Mouse (Mus musculus): Measurements from ENCODE around the gene Plpp7.

Gene Plpp7

GRCm38 (mm10) chr2:32095351-32096121 lies at the start of gene Plpp7:
TSS of gene Plpp7 (plus strand) at chr2:32095528.
- DNase-seq: peak; percentile 67

- DNase-seq: no peak
Measured at GRCm38 (mm10) chr2:32046009-32046408, 49.3 kb upstream of the Plpp7 start.

- no peak for DNase-seq
Measured at GRCm38 (mm10) chr2:32047323-32047722, 48.0 kb upstream of the Plpp7 start.

- no peak for DNase-seq
Measured at GRCm38 (mm10) chr2:32051791-32052190, 43.5 kb upstream of the Plpp7 start.

GRCm38 (mm10) chr2:32052418-32052817 lies 42.9 kb upstream of the Plpp7 start:
- no peak for DNase-seq

GRCm38 (mm10) chr2:32055357-32055965 lies 39.9 kb upstream of the Plpp7 start:
- no peak for DNase-seq

- DNase-seq: no peak
Measured at GRCm38 (mm10) chr2:32056524-32056923, 38.8 kb upstream of the Plpp7 start.

GRCm38 (mm10) chr2:32057360-32057759 lies 38.0 kb upstream of the Plpp7 start:
- DNase-seq: no peak

GRCm38 (mm10) chr2:32057794-32058193 lies 37.5 kb upstream of the Plpp7 start:
- no peak for DNase-seq

- no peak for DNase-seq
Measured at GRCm38 (mm10) chr2:32058241-32058640, 37.1 kb upstream of the Plpp7 start.

GRCm38 (mm10) chr2:32058716-32059115 lies 36.6 kb upstream of the Plpp7 start:
- no peak for DNase-seq

GRCm38 (mm10) chr2:32059613-32060012 lies 35.7 kb upstream of the Plpp7 start:
- no peak for DNase-seq

GRCm38 (mm10) chr2:32060228-32060805 lies 35.0 kb upstream of the Plpp7 start:
- no peak for DNase-seq

- DNase-seq: no peak
Measured at GRCm38 (mm10) chr2:32061189-32061588, 34.1 kb upstream of the Plpp7 start.

GRCm38 (mm10) chr2:32061722-32062505 lies 33.4 kb upstream of the Plpp7 start:
- DNase-seq: no peak

GRCm38 (mm10) chr2:32062626-32063410 lies 32.5 kb upstream of the Plpp7 start:
- DNase-seq: no peak

GRCm38 (mm10) chr2:32063451-32064151 lies 31.7 kb upstream of the Plpp7 start:
- no peak for DNase-seq

- no peak for DNase-seq
Measured at GRCm38 (mm10) chr2:32064913-32065312, 30.4 kb upstream of the Plpp7 start.

- DNase-seq: no peak
Measured at GRCm38 (mm10) chr2:32065371-32065791, 29.9 kb upstream of the Plpp7 start.

- DNase-seq: peak; percentile 64
Measured at GRCm38 (mm10) chr2:32066005-32066404, 29.3 kb upstream of the Plpp7 start.

- no peak for DNase-seq
Measured at GRCm38 (mm10) chr2:32068811-32069607, 26.3 kb upstream of the Plpp7 start.
